Mouse (Mus musculus) spleen, postnatal 36 days (tissue): ENCODE data around the gene Tmco4.

Experiments
- DNase-seq, 2 experiments: peaks; one replicate each; pipeline ENCODE4 v3.0.0; 2022; ENCODE audit warnings: low spot score in 2 of 2, mixed read lengths in 1 of 2

The Tmco4 gene

DNA sequence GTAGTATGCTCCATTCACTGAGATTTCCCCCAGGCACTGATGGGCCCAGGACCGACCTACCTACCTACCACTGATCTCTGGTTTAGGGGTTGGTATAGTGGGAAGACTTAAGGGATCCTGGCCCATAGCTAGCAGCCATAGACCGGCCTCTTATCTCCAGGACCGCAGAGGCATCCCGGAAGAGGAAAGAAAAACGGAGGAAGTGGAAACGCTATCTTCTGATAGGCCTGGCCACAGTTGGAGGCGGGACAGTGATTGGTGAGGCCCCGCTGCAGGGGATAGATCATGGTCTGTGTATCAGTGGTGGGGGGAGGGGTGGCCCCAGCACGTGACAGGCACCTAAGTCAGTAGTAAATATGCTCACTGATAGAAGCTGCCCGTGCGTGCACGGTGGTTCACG, 46.7 kb downstream of the Tmco4 start:
- DNase-seq, result no peak

DNA sequence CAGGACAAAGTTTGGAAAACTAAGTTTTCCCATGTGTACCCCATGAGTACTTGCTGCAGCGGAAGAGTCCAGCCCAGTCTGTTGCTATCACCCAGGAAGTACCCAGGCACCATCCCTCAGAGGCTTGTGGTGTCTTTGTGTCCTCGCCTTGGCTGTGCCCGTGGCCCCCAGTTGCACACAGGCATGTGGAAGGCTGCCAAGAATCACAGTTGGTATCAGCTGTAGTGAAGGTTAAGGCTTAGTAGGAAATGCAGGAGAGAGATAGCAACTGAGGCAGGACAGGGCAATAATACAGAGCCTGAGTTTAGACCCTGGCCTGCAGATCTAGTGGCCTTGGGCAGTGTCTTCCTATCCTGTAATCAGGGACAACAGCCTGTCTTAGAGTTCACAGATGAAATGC, 47.7 kb downstream of the Tmco4 start:
- DNase-seq, result no peak

DNA sequence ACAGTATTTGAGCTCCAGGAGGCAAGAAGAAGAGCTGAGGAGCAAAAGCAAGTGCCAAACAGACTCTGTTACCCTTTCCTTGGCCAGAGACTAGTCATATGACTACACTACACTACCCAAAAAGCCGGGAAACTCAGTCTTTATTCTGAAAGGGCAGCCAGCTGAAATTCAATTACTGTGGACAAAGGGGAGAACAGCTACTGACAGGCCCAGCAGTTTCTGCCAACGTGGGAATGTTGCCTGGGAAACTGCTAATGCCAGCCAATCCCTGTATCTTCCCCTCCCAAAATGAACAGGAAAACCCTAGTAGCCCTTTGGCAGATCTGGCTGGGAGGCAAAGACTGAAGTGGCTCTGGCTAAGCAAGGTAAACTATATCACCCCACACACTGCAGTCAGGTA, 51.7 kb downstream of the Tmco4 start:
- DNase-seq, result no peak

DNA sequence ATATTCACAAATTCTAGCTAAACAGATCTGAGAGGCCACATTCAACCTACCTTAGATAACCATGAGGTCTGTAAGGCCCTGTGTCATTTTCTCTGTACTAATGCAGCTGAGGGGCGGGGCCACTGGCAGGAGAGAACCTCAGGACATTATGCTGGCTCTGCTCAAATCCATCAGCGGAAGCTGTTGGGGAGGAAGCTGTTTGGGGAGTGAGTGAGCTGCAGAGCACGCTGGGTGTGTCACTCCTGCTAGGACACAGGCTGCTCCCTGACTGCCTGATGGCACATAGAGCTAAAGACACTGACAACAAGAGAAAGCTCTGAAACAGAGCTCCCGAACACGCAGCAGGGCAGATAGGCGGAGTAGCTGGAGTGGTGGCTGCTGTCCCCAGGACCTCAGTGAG, 58.0 kb downstream of the Tmco4 start:
- DNase-seq, result no peak

DNA sequence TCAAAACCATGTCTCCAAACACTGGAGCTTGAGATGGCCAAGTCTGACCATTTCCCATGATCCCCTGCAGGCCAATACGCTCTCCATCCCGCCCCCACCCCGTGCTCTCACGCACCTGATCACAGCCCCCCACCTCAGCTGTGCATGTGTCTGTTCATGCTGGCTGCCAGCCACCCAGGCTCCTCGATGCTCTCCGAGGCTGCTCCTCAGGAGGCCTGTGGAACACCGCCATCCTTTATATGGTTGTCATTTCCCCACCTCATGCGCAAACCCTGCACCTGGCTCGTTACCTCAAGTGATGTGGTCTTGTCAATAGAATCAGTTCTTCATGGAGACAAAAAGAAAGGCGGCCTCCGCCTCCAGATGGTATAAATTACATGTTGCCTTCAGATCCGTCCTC, 59.8 kb downstream of the Tmco4 start:
- DNase-seq, result no peak

DNA sequence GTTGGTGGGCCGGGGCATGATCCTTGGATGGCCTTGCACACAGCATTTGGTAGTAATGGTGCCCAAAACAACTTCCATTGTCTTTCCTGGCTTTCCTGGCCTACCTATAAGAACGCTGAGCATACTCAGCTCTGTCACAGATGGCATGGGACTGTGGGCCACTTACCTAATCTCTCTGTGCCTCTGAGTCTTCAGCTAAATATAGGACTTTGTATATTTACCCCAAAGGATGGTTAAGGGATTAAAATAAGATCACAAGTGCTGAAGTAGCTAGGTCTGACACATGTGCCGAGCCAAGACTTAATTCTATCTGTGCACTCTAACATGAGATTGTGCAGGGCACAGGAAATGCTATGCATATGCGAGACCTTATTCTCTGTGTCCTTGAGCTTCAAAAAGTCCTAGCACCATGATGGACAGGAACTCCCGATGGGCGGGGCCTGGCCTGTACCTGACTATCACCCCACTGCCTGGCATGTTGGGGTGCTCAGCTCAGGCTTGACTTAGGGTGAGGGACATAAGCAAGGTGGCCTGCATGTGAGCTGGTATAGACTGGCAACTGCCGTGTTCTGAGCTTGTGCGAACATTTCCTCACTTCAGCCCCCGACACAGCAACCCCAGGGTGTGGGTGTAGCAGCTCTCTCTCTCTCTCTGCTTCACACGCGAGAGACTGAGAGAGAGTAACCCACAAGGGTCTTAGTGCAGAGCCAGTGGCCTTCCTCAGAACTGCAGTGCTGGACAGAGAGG, 60.7 kb downstream of the Tmco4 start:
- DNase-seq, result no peak

DNA sequence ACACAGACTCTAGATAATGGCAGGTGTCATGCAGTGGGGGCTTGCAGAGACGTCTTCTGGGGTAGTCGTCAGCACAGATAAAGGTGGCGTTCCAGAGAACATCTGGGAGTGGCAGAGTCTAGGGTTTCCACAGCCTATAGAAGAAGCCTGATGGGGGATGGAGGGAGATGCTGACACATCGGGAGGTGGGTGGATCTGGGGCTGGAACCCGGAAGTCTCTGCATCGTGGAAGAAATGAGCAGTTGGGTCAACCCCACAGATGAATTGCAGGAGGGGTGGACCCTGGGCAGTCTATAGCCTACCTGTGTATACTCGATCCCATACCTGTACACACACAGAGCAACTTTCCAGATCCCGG, 61.3 kb downstream of the Tmco4 start:
- no peak for DNase-seq

DNA sequence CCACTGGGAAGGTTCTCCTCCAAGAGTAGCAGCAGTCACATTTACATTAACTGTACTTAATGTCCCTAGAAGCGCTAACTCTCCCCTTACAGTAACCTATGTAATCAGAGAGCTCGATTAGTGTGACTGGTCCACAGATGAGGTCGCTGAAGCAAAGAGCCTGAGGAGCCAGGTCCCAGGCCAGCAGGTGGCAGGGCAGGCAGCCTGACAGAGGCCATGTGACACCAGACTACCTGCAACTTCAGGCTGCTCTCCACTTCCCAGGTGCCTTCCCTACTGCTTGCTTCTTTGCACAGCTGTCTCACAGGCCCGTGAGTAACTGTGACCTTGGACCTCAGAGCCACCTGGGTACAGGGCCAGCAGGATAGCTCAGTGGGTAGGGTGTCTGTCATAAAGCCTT, 61.9 kb downstream of the Tmco4 start:
- DNase-seq, result no peak

DNA sequence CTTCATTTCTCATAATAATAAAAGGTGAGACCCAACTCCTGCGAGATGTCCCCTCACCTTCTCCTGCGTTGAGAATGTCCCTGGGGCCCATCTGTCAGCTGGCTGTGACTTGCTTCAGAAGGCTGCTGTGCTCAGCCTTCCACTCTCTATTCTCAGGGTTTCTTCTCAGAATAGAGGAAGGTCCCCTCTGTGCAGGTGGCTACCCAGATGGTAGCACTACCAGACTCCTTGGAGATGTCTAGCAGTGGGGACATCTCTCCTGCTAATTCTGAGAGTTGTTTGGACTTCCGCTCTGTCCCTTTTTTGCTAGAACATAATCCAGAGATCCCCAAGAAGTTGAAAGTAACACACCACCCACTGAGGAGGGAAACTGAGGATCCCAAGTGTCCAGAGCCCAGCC, 62.3 kb downstream of the Tmco4 start:
- no peak for DNase-seq

DNA sequence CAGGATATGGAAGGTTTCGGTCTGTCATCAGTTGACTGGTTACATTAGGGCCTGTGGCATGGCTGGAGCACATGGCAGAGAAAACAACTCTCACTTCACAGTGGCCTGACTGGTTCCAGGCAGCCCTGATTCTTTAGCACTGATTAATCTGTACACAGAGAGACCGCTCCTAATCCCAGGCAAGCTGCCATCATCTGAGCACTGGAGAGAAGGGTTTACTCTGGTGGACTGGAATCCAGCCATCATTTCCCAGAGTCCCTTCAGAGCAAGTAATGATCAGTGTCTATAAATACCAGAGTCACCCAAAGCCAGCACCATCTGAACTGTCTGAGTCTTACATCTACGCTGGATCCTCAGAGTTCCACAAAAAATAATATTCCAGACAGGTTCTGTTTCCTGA, 63.1 kb downstream of the Tmco4 start:
- no peak for DNase-seq

DNA sequence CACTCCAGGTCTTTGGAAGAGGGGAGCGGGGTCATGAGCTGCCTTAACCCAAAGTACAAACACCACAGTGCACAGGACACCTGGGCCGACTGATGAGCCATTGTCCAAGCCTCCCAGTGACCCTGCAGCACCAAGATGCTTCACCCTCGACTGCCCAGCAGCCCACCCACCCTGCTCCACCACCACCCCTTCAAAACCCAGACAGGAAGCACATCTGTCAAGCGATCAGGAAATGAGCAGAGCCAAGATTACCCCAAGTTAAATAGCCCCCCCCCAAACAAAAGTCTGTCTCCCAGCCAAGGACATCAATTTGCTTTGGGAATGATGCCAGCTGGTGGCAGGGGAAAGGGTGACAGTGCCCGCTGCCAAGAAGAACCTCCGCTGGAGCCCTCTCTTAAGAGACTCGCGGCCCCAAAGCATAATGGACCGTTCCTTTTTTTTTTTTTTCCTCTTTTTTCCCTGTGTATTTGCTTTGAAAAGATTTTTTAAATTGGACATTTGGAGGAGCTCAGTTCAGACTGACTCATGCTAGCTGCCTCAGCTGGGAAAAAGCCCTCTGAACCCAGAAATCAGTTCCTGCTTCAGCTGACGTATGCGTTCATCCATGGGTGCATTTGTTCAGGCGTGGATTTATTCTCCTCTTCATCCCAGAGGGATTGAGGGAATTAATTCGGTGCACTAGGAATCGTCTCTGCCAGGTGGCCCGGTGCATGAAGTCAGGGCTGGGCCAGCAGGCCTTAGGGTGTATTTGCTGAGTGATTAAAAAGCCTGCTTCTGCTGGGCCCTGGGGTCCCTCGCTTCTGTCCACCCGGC, 65.3 kb downstream of the Tmco4 start:
- no peak for DNase-seq

DNA sequence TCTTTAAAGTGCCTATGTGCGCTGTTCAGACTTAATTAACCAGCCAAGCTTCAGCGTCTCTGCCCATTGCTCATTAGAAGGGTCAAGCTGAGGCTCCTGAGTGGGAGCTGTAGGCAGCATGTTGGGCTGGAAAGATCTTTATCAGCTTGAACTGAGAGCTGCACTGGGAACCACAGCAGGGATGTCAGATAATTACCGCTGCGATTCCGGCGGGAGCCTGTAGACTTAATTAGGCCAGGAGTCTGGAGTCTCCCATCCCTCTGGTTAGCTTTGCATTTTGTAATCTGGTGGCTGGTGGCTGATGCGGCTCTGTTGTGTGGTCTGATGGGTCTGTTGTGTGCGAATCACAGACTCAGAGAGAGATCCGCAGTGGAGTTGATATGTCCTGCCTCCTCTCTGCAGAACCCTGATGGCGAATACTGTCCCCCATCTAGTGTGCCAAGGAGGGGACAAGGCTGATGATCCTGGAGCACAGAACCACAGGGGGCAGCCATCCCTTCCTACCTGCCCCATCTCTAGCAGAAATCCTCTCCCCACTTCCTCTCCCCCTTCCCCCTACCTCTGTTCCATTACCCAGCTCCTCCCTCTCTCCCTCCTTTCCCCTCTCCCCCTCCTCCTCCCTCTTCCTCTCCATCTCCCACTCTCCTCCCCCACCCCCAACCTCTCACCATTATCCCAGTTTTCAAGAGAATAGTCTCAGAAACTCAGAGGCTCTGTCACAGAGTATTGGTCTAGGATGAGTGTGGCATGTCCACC, 67.6 kb downstream of the Tmco4 start:
- no peak for DNase-seq

DNA sequence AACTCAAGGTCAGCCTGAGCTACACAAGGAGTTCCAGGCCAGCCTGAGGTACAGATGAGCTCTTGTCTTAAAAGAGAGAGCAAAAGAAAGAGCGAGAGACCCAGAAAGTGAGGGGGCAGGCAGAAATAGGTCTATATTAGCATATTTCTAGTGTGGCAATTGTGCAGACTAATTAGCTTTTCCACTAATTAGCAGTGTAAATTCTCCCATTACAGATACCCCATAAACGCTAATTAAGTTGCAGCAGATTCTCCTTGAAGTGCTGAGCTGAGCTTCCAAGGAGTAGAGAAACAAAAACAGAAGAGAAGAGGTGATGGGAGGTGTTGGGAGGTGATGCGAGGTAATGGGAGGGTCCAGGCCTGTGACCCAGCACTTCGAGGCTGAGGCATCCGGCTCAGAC, 69.9 kb downstream of the Tmco4 start:
- DNase-seq, result no peak

DNA sequence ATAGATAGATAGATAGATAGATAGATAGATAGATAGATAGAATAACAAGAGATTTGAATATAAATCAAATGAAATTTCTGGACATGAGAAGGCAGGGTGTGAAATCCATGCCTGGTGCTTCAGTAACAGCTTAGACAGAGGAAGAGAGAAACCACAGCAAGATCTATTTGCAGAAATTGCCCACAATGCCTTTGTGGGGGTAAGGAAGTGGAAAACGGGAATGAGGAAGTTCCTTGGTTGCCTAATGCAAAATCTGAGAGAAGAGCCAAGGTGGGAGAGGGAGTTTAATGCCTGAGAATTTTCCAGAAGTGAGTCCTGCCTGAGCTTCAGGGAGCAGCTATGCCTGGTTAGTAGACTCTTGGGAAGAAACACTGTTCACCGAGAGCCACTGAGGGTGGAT, 70.9 kb downstream of the Tmco4 start:
- no peak for DNase-seq

DNA sequence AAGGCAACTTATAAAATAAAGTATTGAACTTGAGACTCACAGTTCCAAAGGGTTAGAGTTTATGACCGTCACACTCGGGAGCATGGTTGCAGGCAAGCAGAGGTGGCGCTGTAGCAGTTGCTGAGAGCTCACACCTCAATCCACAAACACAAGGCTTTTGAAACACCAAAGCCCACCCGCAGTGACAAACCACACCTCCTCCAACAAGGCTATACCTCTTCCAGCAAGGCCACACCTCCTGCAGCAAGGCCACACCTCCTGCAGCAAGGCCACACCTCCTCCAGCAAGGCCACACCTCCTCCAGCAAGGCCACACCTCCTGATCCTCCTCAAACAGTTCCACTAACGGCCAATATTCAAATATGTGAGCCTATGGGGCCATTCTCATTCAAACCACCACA, 71.9 kb downstream of the Tmco4 start:
- DNase-seq, result no peak

DNA sequence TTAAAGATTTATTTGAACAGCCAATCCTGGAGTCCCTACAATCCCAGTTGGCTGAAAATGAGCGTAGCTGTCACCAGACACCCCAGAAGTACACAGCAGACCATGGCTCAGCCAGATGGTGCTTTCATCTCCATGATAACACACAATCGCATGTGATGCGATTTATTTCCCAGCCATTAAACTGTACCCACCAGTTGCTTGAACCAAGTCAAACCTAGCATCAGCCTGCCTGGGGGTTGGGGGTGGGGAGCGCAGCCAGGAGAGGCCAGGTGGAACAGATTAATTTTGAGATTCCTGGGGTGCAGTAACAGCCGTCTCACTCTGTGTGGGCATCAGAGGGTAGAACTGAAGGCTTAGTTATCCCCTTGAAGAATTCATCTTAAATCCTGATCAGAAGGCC, 73.7 kb downstream of the Tmco4 start:
- no peak for DNase-seq

DNA sequence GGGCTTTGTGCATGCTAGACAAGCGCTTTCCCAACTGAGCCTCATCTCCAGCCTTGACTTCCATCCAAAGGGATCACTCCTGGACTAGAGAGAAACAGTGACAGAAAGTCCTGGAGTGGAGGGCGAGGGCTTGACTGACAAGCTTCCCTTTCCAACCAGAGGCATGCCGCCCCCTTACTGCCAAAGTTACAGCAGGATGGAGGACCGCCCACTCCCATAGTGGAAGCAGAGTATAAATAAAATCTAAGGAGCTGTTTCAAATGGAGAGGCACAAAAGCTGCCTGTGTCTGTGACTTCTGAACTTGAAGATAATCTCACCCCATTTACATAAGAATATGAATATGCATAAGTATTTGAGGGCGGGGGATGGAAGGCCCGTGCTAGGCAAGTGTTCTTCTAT, 75.8 kb downstream of the Tmco4 start:
- DNase-seq, result no peak

DNA sequence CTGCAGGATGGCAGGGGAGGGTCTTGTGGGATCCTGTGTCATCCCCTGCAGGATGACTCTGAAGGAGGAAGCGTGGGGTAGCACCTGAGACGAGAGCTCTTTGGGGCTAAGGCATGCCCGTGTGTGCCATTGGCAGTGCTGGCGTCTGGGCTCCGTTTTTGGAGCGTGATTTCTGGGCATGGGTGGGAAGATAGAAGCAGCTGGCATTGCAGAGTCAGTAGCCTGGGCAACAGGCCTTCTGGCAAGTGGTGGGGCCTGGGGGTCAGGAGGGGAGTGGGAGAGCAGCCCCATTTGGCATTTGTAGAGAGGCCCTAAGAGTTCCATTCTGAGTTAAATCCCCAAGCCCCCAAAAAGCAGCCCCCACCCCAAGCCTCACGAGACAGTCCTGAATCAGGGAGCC, 80.1 kb downstream of the Tmco4 start:
- DNase-seq, result no peak

DNA sequence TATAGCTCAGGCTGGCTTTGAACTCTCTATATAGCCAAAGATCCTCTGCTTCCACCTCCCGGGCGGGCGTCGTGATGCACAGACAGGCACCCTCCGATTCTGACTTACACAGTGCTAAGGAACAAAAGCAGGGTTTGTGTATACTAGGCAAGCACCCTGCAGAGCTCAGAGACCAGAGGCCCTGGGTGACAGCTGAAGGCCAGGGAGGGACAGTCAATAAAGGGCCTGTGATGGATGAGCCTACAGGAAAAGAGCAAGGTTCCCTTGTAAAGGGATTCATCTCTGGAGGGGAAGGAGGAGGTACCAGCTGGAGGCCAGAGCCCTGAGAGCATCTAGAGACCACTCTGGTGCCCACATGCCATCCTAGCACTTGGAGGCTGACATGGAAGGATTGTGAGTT, 80.7 kb downstream of the Tmco4 start:
- no peak for DNase-seq

DNA sequence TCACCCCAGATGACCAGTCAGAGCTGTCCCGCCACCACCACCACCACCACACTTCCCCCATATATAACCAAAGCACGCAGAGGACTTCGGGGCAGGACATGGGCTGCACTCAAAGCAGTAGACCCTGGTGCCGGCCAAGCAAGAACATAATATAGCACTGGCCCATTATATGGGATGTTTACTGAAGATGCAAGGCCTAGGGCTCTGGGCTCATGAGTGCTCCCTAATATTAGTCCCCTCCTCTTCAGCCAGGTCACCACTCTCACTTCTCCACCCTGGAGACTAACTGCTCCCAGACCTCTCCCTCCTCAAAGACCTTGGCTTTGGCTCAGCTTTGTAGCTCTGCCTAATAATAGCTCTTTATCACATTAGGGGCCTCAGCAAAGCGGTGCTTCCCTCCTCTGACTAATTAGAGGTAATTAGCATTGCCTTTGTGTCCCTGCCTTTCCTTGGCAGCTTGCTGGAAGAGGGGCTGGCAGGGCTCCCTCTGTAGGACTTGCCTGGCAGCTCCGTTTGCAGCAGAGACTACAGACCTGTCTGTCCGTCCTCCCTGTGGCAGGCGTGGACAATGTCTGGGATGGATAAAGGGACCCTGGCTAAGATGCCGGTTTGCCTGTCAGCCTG, 81.7 kb downstream of the Tmco4 start:
- no peak for DNase-seq

DNA sequence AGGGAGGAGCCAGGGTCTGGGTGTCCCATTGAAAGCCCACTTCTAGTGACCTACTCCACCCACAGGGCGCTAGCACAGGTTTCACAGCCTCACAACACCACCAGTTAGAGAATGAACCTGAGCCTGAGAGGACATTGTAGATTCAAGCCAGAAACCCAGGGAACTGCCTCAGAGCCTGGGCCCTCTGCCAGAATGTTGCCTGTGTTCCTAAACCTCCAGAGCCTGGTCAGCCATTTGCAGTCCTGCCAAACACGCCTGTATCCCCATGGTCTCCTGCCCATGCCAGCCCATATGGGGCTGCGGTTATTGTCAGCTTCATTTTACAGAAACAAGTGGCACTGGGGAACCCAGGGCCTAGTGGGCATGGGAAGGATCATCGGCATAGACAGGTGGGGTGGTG, 82.6 kb downstream of the Tmco4 start:
- no peak for DNase-seq

DNA sequence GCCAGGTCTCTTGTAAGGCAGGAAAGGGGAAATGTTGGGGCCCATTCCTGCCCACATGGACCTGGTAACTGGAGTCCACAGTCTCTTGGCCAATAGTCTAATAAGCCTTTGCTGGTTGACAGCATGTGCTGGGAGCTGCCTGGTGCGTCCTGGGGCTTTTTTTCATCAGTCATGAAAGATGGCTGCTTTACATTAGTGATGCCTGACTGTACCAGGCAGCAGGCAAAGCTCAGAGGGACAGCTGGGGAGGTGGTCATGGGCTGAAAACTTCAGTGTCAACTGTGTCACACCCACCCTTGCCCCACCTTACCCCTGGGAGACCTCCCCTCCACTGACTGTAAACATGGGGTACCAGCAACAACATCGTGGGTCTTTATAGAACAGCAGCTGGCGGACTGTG, 83.1 kb downstream of the Tmco4 start:
- DNase-seq, result no peak
